Mouse (Mus musculus): ENCODE measurements around the gene Sstr3.

Sstr3 gene

GRCm38 (mm10) chr15:78544561-78545001, at the start of gene Sstr3:
Gene Sstr3, minus strand, starts transcription at chr15:78544685.
- DNase-seq (ENCODE audit: low read depth, low spot score) = no peak

GRCm38 (mm10) chr15:78593896-78594425, 49.5 kb upstream of the Sstr3 start:
- no peak for DNase-seq (ENCODE audit: low read depth, low spot score)

GRCm38 (mm10) chr15:78592452-78592968, 48.0 kb upstream of the Sstr3 start:
- peak; percentile 54 for DNase-seq (ENCODE audit: low read depth, low spot score)

- peak; percentile 58 for DNase-seq (ENCODE audit: low read depth, low spot score)
Measured at GRCm38 (mm10) chr15:78591680-78592451, 47.4 kb upstream of the Sstr3 start.

GRCm38 (mm10) chr15:78590785-78591184, 46.3 kb upstream of the Sstr3 start:
- DNase-seq (ENCODE audit: low read depth, low spot score) = peak; percentile 56

- DNase-seq (ENCODE audit: low read depth, low spot score) = no peak
Measured at GRCm38 (mm10) chr15:78589936-78590335, 45.5 kb upstream of the Sstr3 start.

- no peak for DNase-seq (ENCODE audit: low read depth, low spot score)
Measured at GRCm38 (mm10) chr15:78588900-78589299, 44.4 kb upstream of the Sstr3 start.

GRCm38 (mm10) chr15:78588049-78588448, 43.6 kb upstream of the Sstr3 start:
- DNase-seq (ENCODE audit: low read depth, low spot score) = no peak

- DNase-seq (ENCODE audit: low read depth, low spot score) = peak; percentile 83
Measured at GRCm38 (mm10) chr15:78587050-78587994, 42.8 kb upstream of the Sstr3 start.

GRCm38 (mm10) chr15:78585404-78585803, 40.9 kb upstream of the Sstr3 start:
- DNase-seq (ENCODE audit: low read depth, low spot score) = no peak

GRCm38 (mm10) chr15:78583352-78583751, 38.9 kb upstream of the Sstr3 start:
- peak; percentile 39 for DNase-seq (ENCODE audit: low read depth, low spot score)

- peak; percentile 49 for DNase-seq (ENCODE audit: low read depth, low spot score)
Measured at GRCm38 (mm10) chr15:78576284-78576810, 31.9 kb upstream of the Sstr3 start.

- DNase-seq (ENCODE audit: low read depth, low spot score) = no peak
Measured at GRCm38 (mm10) chr15:78572658-78573397, 28.3 kb upstream of the Sstr3 start, which contains the start of gene Rac2. Gene Rac2, minus strand, starts transcription at chr15:78572783.

- no peak for DNase-seq (ENCODE audit: low read depth, low spot score)
Measured at GRCm38 (mm10) chr15:78572270-78572600, 27.8 kb upstream of the Sstr3 start.

- no peak for DNase-seq (ENCODE audit: low read depth, low spot score)
Measured at GRCm38 (mm10) chr15:78571554-78572269, 27.2 kb upstream of the Sstr3 start.

- DNase-seq (ENCODE audit: low read depth, low spot score) = no peak
Measured at GRCm38 (mm10) chr15:78570170-78570569, 25.7 kb upstream of the Sstr3 start.

- DNase-seq (ENCODE audit: low read depth, low spot score) = no peak
Measured at GRCm38 (mm10) chr15:78567608-78568120, 23.2 kb upstream of the Sstr3 start.

- no peak for DNase-seq (ENCODE audit: low read depth, low spot score)
Measured at GRCm38 (mm10) chr15:78564764-78565435, 20.4 kb upstream of the Sstr3 start.

GRCm38 (mm10) chr15:78563937-78564336, 19.5 kb upstream of the Sstr3 start:
- DNase-seq (ENCODE audit: low read depth, low spot score) = no peak

All from R1 (cell line).